Mouse (Mus musculus): ENCODE data around the gene Mmp24. TPM values are rescaled to one million over a fixed set of nuclear protein-coding genes. Genes with fewer than 3 reads are reported as not detected.

The Mmp24 gene
- total and polyA plus RNA-seq, 2 experiments from 2014 or later = 0.04 to 0.38 TPM

DNA sequence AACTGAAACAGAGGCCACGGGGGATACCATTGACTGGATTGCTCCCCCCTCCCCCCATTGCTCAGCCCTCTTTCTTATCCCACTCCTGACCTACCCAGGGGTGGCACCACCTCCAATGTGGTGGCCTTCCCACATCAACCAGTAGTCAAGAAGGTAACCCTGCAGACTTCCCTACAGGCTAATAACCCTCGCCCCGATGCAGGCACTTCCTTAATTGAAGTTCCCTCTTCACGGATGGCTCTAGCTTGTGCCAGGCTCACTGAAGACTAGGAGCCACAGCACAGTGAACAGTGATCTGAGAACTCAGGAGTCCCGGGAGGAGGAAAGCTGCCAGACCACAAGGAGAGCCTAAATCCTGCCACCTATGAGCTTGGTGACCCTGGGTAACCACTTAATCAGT, 11.8 kb downstream of the Mmp24 start:
- DNase-seq (ENCODE audit: low spot score) = no peak
- ATAC-seq (ENCODE audit: insufficient read depth, low read depth) = no peak
- 67% methylated on average over 5 of the region's 5 CpGs for WGBS
- Histone ChIP-seq H3K4me1 (ENCODE audit: control insufficient read depth, insufficient read depth) (no peaks in the 10 kb centered on the region), H3K9me3 (replicated peaks; ENCODE audit: control insufficient read depth, low read length) (no peaks in the 10 kb centered on the region), H3K4me2 (ENCODE audit: low read depth, low read length) (no peak overlapping the region), H3K4me3 (ENCODE audit: low read depth, low read length) (no peak overlapping the region), H3K9ac (replicated peaks; ENCODE audit: low read depth, low read length) (no peak overlapping the region), H3K27ac (ENCODE audit: low read depth) (no peak overlapping the region), H3K36me3 (replicated peaks; ENCODE audit: control insufficient read depth, insufficient read depth, low read length) (no peaks in the 10 kb centered on the region), H3K27me3 (ENCODE audit: control insufficient read depth, insufficient read depth, low read length) (no peaks in the 10 kb centered on the region)
- TF ChIP-seq CTCF (IDR thresholded peaks at IDR 0.05; ENCODE audit: low read depth) = no peak
- no peak for TF ChIP-seq EP300 (IDR thresholded peaks at IDR 0.05; ENCODE audit: low read depth)

DNA sequence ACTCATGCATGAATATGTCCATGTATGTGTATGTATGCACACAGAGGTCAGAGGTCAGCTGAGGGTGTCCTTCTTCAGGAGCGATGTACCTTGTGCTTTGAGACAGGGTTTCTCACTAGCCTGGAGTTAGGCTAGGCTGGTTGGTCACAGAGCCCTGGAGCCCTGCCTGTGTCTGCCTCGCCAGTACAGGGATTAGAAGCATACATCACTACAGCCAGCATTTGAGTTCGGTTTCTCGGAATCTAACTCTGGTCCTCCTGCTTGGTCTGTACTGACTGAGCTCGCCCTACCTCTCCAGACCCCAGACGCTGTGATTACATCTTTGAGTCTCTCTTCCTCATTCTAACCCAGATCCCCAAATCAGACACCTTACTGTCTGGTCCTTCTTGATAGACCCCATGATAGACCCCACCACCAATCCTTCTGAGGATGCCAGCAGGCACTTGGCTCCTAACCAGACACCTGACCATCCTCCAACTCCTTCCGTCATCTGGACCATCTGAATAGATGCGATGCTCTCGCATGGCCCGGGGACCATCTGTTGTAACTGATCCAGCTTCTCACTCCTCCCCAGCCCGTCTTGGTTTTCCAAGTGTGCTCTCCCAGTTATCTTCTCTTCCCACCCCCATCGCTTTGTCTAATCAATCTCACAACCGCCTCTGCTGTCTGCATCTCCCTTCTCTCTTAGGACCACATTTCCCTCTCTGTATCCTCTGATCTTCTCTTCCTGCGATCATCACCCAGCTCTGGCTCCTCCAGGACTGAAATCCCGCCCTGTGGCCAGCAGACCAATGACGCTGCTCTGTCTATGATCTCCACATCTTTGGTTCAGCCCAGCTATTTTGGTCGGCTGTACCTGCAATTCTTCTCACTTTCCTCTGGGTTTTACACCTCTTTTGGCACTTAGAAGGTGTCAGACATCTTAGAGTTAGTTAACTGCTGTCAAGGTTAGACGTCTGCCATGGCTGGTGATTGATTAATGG, 13.1 kb downstream of the Mmp24 start:
- WGBS = 57% methylated on average over 18 of the region's 18 CpGs
- Histone ChIP-seq H3K4me1 (ENCODE audit: control insufficient read depth, insufficient read depth) (no peaks in the 10 kb centered on the region), H3K4me2 (ENCODE audit: low read depth, low read length) (no peak overlapping the region), H3K36me3 (replicated peaks; ENCODE audit: control insufficient read depth, insufficient read depth, low read length) (no peaks in the 10 kb centered on the region), H3K9me3 (replicated peaks; ENCODE audit: control insufficient read depth, low read length) (no peaks in the 10 kb centered on the region), H3K27ac (ENCODE audit: low read depth) (no peak overlapping the region), H3K27me3 (ENCODE audit: control insufficient read depth, insufficient read depth, low read length) (no peaks in the 10 kb centered on the region), H3K4me3 (ENCODE audit: low read depth, low read length) (no peak overlapping the region), H3K9ac (replicated peaks; ENCODE audit: low read depth, low read length) (no peak overlapping the region)
- ATAC-seq (ENCODE audit: insufficient read depth, low read depth) (no peak), DNase-seq (ENCODE audit: low spot score) (no peak)
- no peak for TF ChIP-seq CTCF (IDR thresholded peaks at IDR 0.05; ENCODE audit: low read depth)

DNA sequence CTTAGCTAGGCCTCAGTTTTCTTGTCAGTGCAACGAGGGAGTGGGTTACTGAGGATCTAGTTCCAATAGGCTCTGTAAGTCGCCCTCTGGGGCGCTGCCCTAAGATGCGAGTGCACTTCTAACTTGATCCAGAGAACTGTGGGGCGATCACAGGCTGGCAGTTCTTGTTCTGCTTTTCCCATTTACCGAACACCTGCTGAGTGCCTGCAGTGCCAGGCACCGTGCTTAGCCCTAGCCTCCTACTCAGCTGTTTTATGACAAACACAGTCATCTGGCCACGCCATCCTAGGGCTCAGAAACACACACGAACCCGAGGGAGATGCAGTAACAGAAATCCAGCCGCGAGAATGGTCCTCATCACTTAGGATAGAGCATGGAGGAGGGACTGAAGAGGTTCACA, 17.8 kb downstream of the Mmp24 start:
- H3K4me3 ChIP-seq (ENCODE audit: low read depth, low read length) = no peak overlapping the region
- TF ChIP-seq EP300 (IDR thresholded peaks at IDR 0.05; ENCODE audit: low read depth) (no peak), CTCF (IDR thresholded peaks at IDR 0.05; ENCODE audit: low read depth) (no peak)
- no peaks in the 10 kb centered on the region for H3K36me3 ChIP-seq (replicated peaks; ENCODE audit: control insufficient read depth, insufficient read depth, low read length)
- DNase-seq (ENCODE audit: low spot score) (no peak), ATAC-seq (ENCODE audit: insufficient read depth, low read depth) (no peak)
- no peak overlapping the region for H3K9ac ChIP-seq (replicated peaks; ENCODE audit: low read depth, low read length)
- H3K9me3 ChIP-seq (replicated peaks; ENCODE audit: control insufficient read depth, low read length) = no peaks in the 10 kb centered on the region
- no peaks in the 10 kb centered on the region for H3K4me1 ChIP-seq (ENCODE audit: control insufficient read depth, insufficient read depth)
- no peaks in the 10 kb centered on the region for H3K27me3 ChIP-seq (ENCODE audit: control insufficient read depth, insufficient read depth, low read length)
- H3K4me2 ChIP-seq (ENCODE audit: low read depth, low read length) = no peak overlapping the region
- H3K27ac ChIP-seq (ENCODE audit: low read depth) = no peak overlapping the region
- 37% methylated on average over 12 of the region's 12 CpGs for WGBS

DNA sequence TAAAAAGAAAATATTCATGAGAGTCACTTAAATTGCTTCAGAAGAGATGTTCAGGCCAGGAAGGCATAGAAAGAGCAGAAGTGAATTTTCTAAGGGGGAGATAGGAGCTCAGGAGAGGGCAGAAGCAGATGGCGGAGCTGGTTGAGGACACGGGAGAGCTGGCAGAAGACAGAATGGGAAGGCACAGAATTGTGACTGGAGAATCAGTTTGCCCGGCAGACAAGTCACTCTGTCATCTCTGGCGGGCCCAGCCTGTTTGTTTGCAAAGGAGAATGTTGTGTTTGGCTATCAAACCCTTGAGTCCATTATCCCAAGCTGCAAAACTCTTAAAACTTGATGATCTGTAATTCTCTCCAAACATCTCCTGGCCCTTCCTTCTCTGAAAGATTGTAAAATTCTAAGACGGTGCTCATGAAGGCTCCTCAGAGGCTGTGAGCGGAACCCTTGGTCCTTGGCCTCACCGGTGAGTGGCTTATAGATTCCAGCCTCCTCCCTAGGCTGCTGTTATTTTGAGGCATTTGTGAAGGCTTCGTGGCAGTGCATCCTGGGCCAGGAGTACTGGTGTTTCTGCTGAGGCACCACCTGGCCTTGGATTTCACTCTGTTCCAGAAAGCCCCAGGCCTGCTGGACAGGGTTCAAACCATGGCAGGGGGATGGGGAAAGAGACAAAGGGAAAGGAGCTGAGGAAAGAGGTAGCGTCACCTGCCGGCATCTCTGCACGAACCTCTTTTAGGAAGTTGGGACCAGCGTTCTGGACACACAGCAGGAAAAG, 19.7 kb downstream of the Mmp24 start:
- Histone ChIP-seq H3K4me3 (ENCODE audit: low read depth, low read length) (no peak overlapping the region), H3K27me3 (ENCODE audit: control insufficient read depth, insufficient read depth, low read length) (no peaks in the 10 kb centered on the region), H3K4me2 (ENCODE audit: low read depth, low read length) (no peak overlapping the region), H3K4me1 (ENCODE audit: control insufficient read depth, insufficient read depth) (no peaks in the 10 kb centered on the region), H3K9me3 (replicated peaks; ENCODE audit: control insufficient read depth, low read length) (no peaks in the 10 kb centered on the region), H3K9ac (replicated peaks; ENCODE audit: low read depth, low read length) (no peak overlapping the region), H3K36me3 (replicated peaks; ENCODE audit: control insufficient read depth, insufficient read depth, low read length) (no peaks in the 10 kb centered on the region), H3K27ac (ENCODE audit: low read depth) (no peak overlapping the region)
- ATAC-seq (ENCODE audit: insufficient read depth, low read depth) = no peak
- no peak for DNase-seq (ENCODE audit: low spot score)
- TF ChIP-seq EP300 (IDR thresholded peaks at IDR 0.05; ENCODE audit: low read depth) = no peak
- no peak for TF ChIP-seq CTCF (IDR thresholded peaks at IDR 0.05; ENCODE audit: low read depth)
- WGBS = 81% methylated on average over 12 of the region's 12 CpGs

DNA sequence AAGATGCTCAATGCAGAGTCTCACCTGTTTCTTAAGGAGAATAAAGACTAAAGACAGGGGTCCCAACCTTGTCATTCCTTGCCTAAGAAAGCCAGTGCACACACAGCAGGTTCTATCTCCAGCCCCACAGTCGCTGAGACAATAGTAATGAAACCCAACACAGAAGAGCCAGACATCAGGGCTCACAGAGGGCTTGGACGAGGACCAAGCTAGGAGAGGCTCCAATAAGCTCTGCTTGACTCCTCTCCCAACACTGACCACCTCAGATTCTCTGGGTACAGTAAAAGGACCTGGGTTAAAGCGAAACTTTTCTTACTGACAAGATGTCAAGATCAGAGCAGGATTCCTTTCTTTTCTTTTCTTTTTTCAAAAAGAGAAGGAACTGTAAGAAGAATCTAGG, 23.5 kb downstream of the Mmp24 start:
- no peaks in the 10 kb centered on the region for H3K27me3 ChIP-seq (ENCODE audit: control insufficient read depth, insufficient read depth, low read length)
- DNase-seq (ENCODE audit: low spot score) = no peak
- WGBS = 51% methylated on average over 3 of the region's 3 CpGs

More for the DNA sequence above, 23.5 kb downstream of the Mmp24 start:
- no peak for ATAC-seq (ENCODE audit: insufficient read depth, low read depth)
- TF ChIP-seq EP300 (IDR thresholded peaks at IDR 0.05; ENCODE audit: low read depth) = no peak
- Histone ChIP-seq H3K4me1 (ENCODE audit: control insufficient read depth, insufficient read depth) (no peaks in the 10 kb centered on the region), H3K36me3 (replicated peaks; ENCODE audit: control insufficient read depth, insufficient read depth, low read length) (no peaks in the 10 kb centered on the region), H3K9ac (replicated peaks; ENCODE audit: low read depth, low read length) (no peak overlapping the region), H3K4me3 (ENCODE audit: low read depth, low read length) (no peak overlapping the region), H3K9me3 (replicated peaks; ENCODE audit: control insufficient read depth, low read length) (no peaks in the 10 kb centered on the region), H3K4me2 (ENCODE audit: low read depth, low read length) (no peak overlapping the region), H3K27ac (ENCODE audit: low read depth) (no peak overlapping the region)

Measured in heart, postnatal 0 days (tissue).